Mouse (Mus musculus) stomach, postnatal 0 days (tissue): ENCODE results near the gene Foxr1. TPM values are rescaled to one million over a fixed set of nuclear protein-coding genes. Genes with fewer than 3 reads are reported as not detected.

Experiments
- ATAC-seq: fragments of 200-750 bp; cut with Nextera tagmentation; 2 replicates; pipeline ENCODE4 v1.8.0; 2017; ENCODE audit not compliant: low FRiP score, low TSS enrichment
- DNase-seq: peaks from one replicate; pipeline ENCODE4 v3.0.0-alpha.2; 2016; ENCODE audit warnings: low spot score
- H3K27ac ChIP-seq: fragments of 300-500 bp; sonication (generic); replicated peaks from 2 replicates; pipeline ENCODE4 v1.5.1; 2014; ENCODE audit warnings: mild to moderate bottlenecking, control low read depth
- H3K27me3 ChIP-seq: fragments of 300-500 bp; sonication (generic); 2 replicates; pipeline ENCODE4 v1.6.1; 2014; ENCODE audit warnings: low read length; ENCODE audit not compliant: control insufficient read depth, insufficient read depth
- H3K36me3 ChIP-seq: fragments of 300-500 bp; sonication (generic); 2 replicates; pipeline ENCODE4 v1.6.1; 2014; ENCODE audit warnings: low read length, mixed read lengths; ENCODE audit not compliant: control insufficient read depth, insufficient read depth
- H3K4me1 ChIP-seq: fragments of 300-500 bp; sonication (generic); replicated peaks from 2 replicates; pipeline ENCODE4 v1.6.1; 2014; ENCODE audit warnings: antibody characterized with exemption; ENCODE audit not compliant: control insufficient read depth, insufficient read depth
- H3K4me2 ChIP-seq: fragments of 300-500 bp; sonication (generic); replicated peaks from 2 replicates; pipeline ENCODE4 v1.6.1; 2014; ENCODE audit warnings: low read depth, mild to moderate bottlenecking, control low read depth, moderate library complexity
- H3K4me3 ChIP-seq: fragments of 300-500 bp; sonication (generic); 2 replicates; pipeline ENCODE4 v1.5.1; 2014; ENCODE audit warnings: low read depth, low read length, control low read depth
- H3K9ac ChIP-seq: fragments of 300-500 bp; sonication (generic); 2 replicates; pipeline ENCODE4 v1.6.1; 2014; ENCODE audit warnings: mild to moderate bottlenecking, low read length, control low read depth, mixed read lengths
- H3K9me3 ChIP-seq: fragments of 300-500 bp; sonication (generic); 2 replicates; pipeline ENCODE4 v1.6.1; 2016; ENCODE audit warnings: low read length; ENCODE audit not compliant: control insufficient read depth
- CTCF ChIP-seq: IDR thresholded peaks from 2 replicates; pipeline ENCODE4 v1.5.1; 2016; ENCODE audit warnings: antibody characterized with exemption, low read depth, mild to moderate bottlenecking, moderate library complexity
- EP300 ChIP-seq: optimal IDR thresholded peaks from 2 replicates; pipeline ENCODE3; 2016; ENCODE audit warnings: antibody characterized with exemption
- WGBS: fragments of 180-500 bp; shearing (Covaris S2); extraction: QIAGEN DNeasy Blood & Tissue Kit; methylation state at CpG from one replicate; pipeline ENCODE4 v1.1.7; 2014; 5-methylcytosine and 5-hydroxymethylcytosine counted together
- polyA plus RNA-seq: library from polyadenylated mRNA; unstranded; fragments of >200 nt; fragmentation: Nextera tagmentation; extraction: Ambion mirVana; gene quantifications from 2 replicates; pipeline ENCODE4 v1.2.1, GENCODE M21; 2015

Gene Foxr1
- polyA plus RNA-seq, 1 experiment from 2014 or later, result 0.05 TPM

GRCm38 (mm10) chr9:44484311-44485104 lies 43.6 kb upstream of the Foxr1 start:
- no peaks in the 10 kb centered on the region for H3K36me3 ChIP-seq
- no peaks in the 10 kb centered on the region for H3K9me3 ChIP-seq
- H3K4me3 ChIP-seq, result peak overlapping the region; percentile 99
- TF ChIP-seq EP300 (no peak), CTCF (no peak)
- DNase-seq (peak; percentile 21), ATAC-seq (no peak)
- 6% methylated on average over 7 of the region's 7 CpGs for WGBS
- H3K4me2 ChIP-seq, result peak overlapping the region; percentile 77
- peak overlapping the region; percentile 98 for H3K27ac ChIP-seq
- no peaks in the 10 kb centered on the region for H3K27me3 ChIP-seq
- peak overlapping the region; percentile 94 for H3K9ac ChIP-seq
- peaks cover 31% of the 10 kb centered on the region for H3K4me1 ChIP-seq

- WGBS, result 0% methylated on average over 12 of the region's 12 CpGs
- ATAC-seq, result peak; percentile 36
- H3K36me3 ChIP-seq, result no peaks in the 10 kb centered on the region
These were observed 42.6 kb upstream of the Foxr1 start for GRCm38 (mm10) chr9:44483510-44484044.

GRCm38 (mm10) chr9:44483041-44483509 lies 42.1 kb upstream of the Foxr1 start:
- H3K4me1 ChIP-seq, result peaks cover 20% of the 10 kb centered on the region
- TF ChIP-seq EP300 (no peak), CTCF (no peak)
- no peaks in the 10 kb centered on the region for H3K9me3 ChIP-seq
- 0% methylated on average over 23 of the region's 39 CpGs for WGBS
- no peaks in the 10 kb centered on the region for H3K27me3 ChIP-seq
- H3K4me3 ChIP-seq, result peak overlapping the region; percentile 99
- ATAC-seq, result no peak
- peak overlapping the region; percentile 94 for H3K9ac ChIP-seq
- H3K36me3 ChIP-seq, result no peaks in the 10 kb centered on the region
- peak overlapping the region; percentile 98 for H3K27ac ChIP-seq
- H3K4me2 ChIP-seq, result peak overlapping the region; percentile 77
- DNase-seq, result no peak

More at GRCm38 (mm10) chr9:44483510-44484044, 42.6 kb upstream of the Foxr1 start:
- Histone ChIP-seq H3K27me3 (no peaks in the 10 kb centered on the region), H3K4me2 (peak overlapping the region; percentile 77), H3K4me3 (peak overlapping the region; percentile 99), H3K4me1 (peaks cover 25% of the 10 kb centered on the region), H3K27ac (peak overlapping the region; percentile 98), H3K9me3 (no peaks in the 10 kb centered on the region), H3K9ac (peak overlapping the region; percentile 94)
- peak; percentile 84 for DNase-seq
- TF ChIP-seq EP300 (no peak), CTCF (0 out of 2 replicates have a peak, but pooled peaks have one; percentile 3)

- TF ChIP-seq EP300 (no peak), CTCF (peak; percentile 83)
- peak within 1 kb of the TSS; percentile 98 for H3K27ac ChIP-seq
- H3K9ac ChIP-seq, result peak within 1 kb of the TSS; percentile 94
- peak within 1 kb of the TSS; percentile 77 for H3K4me2 ChIP-seq
- WGBS, result 0% methylated on average over 18 of the region's 31 CpGs
- peaks cover 14% of the 10 kb centered on the region; the same call in 1 of the 2 replicates for H3K4me1 ChIP-seq
- ATAC-seq, result peak; percentile 48
- H3K27me3 ChIP-seq, result no peaks in the 10 kb centered on the region
- DNase-seq, result peak; percentile 96
- H3K4me3 ChIP-seq, result peak within 1 kb of the TSS; percentile 99
- H3K36me3 ChIP-seq, result no peaks in the 10 kb centered on the region
- no peaks in the 10 kb centered on the region for H3K9me3 ChIP-seq
These were observed 41.6 kb upstream of the Foxr1 start, which contains the start of gene Bcl9l for GRCm38 (mm10) chr9:44482552-44482951. TSS of gene Bcl9l (plus strand) at chr9:44482825.

- TF ChIP-seq EP300, result no peak
- TF ChIP-seq CTCF, result no peak
- DNase-seq (no peak), ATAC-seq (no peak)
- 11% methylated on average over 3 of the region's 3 CpGs for WGBS
- Histone ChIP-seq H3K4me2 (peak overlapping the region; percentile 77), H3K4me3 (peak overlapping the region; percentile 99), H3K9ac (peak overlapping the region; percentile 94; the same call in 1 of the 2 replicates), H3K4me1 (peaks cover 14% of the 10 kb centered on the region; the same call in 1 of the 2 replicates), H3K27ac (peak overlapping the region; percentile 98), H3K36me3 (no peaks in the 10 kb centered on the region), H3K27me3 (no peaks in the 10 kb centered on the region), H3K9me3 (no peaks in the 10 kb centered on the region)
These were observed 41.2 kb upstream of the Foxr1 start for GRCm38 (mm10) chr9:44482112-44482511.
